Mouse (Mus musculus): Measurements from ENCODE around the gene Sgk2.
"Not testable (repeated sequence)": the region's sequence is repeated elsewhere in the genome, so short reads cannot be mapped to it uniquely, and the experiment has no call there.

Gene Sgk2

DNA sequence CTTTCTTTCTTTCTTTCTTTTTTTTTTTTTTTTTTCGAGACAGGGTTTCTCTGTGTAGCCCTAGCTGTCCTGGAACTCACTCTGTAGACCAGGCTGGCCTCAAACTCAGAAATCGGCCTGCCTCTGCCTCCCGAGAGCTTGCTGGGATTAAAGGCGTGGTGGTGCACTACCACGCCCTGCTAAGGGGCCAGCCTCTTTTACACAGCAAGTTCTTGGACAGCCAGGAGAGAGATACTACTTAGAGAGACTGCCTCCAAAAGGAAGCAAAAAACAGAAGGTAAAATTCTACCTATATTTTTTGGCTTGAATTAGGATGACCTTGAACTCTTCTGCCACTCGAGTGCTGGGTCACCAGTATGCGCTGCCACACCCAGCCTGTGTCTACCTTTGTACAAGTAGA, 71.9 kb downstream of the Sgk2 start:
- DNase-seq (ENCODE audit: low read depth, low spot score): not testable (repeated sequence)

DNA sequence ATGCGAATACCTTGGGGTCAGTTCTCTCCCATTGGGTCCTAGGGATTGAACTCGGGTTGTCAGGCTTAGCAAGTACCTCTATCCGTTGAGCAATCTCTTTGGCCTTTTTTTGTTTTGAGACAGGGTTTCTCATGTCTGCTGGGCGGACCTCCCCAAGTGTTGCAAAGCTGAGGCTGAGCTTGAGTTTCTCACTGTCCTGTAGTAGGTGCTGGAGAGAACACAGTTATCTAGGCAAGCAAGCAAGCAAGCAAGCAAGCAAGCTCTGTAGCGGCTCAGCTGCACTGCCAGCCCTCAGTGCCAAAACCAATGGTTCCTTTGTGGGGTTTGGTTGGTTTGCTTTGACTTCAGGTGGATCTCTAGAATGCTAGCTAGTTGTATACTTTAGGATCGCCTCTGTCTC, 73.5 kb downstream of the Sgk2 start:
- no peak for DNase-seq (ENCODE audit: low read depth, low spot score)

GRCm38 (mm10) chr2:163061203-163062118, 74.3 kb downstream of the Sgk2 start:
- DNase-seq (ENCODE audit: low read depth, low spot score): no peak

DNA sequence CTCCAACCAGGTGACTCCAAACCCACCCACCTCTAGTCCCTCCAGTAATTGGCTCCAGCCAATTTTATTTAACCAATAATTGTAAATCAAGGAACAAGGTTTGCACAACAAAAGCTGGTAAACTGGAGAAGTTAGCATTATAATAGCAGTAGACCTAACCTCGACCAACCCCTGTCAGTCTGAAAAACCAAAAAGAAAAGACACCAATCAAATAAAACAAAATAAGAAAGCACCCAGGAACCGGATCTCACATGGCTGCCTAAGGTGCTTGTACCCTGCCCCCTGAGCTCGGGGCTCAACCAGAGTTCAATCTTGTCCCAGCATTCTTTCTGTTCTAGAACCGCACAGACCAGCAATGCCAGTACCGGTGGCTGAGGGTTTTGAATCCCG, 75.0 kb downstream of the Sgk2 start:
- DNase-seq (ENCODE audit: low read depth, low spot score): no peak

Measured in CD4-positive, CD25-positive, alpha-beta regulatory T cell, adult 2 months (primary cell).